Mouse (Mus musculus): ENCODE results near the gene Cela2a. TPM values are rescaled to one million over a fixed set of nuclear protein-coding genes. Genes with fewer than 3 reads are reported as not detected.

Gene Cela2a
- not detected for total RNA-seq (2022)

- no peak for DNase-seq (ENCODE audit: low spot score in 2 of 2)
Measured at GRCm38 (mm10) chr4:141826060-141826459, at the start of gene Cela2a. Gene Cela2a (minus strand): TSS chr4:141826160.

DNA sequence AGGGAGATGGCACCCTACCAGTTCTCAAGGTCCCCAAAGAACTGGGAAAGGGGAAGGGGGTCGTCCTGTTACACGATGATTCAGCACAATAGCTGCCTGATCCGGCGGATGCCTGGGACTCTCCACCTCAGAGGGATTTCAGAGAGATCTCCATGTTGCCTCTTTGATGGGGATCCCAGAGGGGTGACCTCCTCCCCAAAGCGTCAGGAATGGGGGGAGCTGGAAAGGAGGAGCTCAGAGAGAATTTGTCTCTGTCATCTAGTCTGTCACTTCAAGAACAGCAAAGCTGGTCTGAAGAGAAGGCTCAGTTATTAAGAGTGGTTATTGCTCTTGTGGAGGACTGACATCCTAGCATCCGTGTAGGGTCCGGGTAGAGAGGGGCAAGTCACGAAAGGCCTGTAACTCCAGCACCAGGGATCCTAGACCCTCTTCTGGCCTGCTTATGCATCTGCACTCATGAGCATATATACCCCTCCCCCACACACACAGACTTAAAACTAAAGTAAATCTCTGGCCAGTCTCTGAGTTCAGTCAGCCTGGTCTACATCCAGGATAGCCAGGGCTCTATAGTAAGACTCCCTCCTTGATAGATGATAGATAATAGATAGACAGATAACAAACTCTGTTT, 49.6 kb upstream of the Cela2a start:
- DNase-seq (ENCODE audit: low spot score in 2 of 2): no peak

DNA sequence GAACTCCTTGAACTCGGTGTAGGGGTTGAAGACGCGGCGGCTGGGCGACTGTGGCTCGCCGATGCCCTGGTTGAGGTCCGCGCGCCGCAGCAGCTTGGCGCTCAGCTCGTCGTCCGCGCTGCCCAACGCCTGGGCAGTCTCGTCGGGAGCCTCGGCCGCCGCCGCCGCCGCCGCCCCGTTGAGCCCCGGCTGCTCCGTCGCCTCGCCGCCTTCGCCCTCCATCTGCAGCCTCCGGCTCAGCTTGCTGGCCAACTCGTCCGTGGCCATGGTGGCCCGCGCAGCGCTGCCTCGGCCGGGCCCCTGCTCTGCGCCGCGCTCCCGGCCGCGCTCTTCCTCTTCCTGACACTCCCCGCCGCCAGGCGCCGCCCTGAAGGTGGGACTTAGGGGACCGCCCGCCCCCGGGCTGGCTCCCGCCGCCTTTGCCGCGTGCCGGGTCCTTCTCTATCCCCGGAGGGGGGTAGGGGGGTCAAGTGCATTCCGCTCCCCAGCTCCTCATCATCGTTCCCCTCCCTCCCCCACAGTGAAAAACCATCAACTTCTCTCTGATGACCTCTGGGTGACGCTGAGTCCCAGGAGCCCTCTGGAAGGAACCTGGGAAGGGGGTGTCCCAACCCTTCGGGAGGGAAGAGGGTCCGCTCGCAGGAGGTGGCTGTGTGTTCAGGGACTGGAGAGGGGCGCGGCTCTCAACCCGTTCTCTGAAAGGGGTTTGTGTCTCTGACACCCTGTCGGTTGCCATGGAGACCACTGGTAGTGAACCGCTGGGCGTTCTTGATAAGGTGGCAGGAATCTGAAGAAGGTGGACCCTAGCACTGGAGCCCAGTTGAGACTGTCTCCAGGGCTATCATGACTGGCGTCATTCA, 48.9 kb upstream of the Cela2a start, which contains the start of gene Efhd2:
Gene Efhd2, minus strand, starts transcription at position 320 of the 860 bp plus-strand sequence.
- DNase-seq (ENCODE audit: low spot score in 2 of 2): peak; percentile 50 to 58

DNA sequence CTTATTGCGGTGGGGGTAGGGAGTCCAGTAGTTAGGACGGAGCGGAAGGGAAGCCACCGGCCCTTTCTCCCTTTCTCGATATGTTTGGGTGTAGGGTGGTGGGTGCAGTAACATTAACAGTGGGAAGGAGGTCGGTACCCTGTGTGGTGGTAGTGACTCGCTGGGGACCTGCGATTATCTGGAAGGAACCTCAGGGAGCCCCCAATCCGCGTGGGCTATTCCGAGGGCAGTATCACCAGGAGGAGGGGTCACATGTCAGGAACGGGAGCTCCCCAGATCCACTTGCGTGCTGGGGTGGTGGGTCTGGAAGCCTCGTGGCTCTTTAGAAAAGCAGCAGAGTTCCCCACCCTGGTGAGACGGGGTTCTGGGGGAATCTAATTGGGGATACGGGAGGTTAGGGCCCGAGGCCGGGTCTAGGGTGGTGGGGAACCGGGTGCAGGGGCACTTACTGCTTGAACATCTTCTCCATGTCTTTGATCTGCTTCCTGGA, 48.2 kb upstream of the Cela2a start:
- DNase-seq (ENCODE audit: low spot score in 2 of 2): no peak

- no peak for DNase-seq (ENCODE audit: low spot score in 2 of 2)
Measured at GRCm38 (mm10) chr4:141872977-141873376, 47.0 kb upstream of the Cela2a start.

DNA sequence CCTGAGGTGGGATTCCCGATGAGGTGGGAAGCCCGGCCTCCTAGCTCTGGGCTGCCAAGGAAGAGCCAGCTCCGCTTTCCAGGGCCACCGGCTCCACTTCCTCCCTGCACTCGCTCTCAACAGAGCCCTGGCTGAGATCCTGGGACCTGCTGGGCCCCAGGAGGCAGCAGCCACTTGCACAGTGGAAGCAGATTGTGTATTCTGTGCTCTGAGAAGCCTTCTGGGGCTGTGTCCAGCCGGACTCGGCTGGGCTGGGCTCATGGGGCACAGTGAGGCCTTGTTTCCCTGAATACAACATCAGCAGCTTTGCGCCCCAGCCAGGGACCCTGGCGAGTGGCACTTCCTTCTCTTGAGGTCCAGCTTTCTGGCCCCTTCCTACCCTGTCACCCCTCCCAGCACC, 45.9 kb upstream of the Cela2a start:
- no peak for DNase-seq (ENCODE audit: low spot score in 2 of 2)

- DNase-seq (ENCODE audit: low spot score in 2 of 2): no peak
Measured at GRCm38 (mm10) chr4:141871333-141871725, 45.4 kb upstream of the Cela2a start.

- DNase-seq (ENCODE audit: low spot score in 2 of 2): no peak
Measured at GRCm38 (mm10) chr4:141870666-141871332, 44.8 kb upstream of the Cela2a start.

GRCm38 (mm10) chr4:141869436-141870215, 43.7 kb upstream of the Cela2a start:
- no peak for DNase-seq (ENCODE audit: low spot score in 2 of 2)

- DNase-seq (ENCODE audit: low spot score in 2 of 2): no peak
Measured at GRCm38 (mm10) chr4:141868051-141868450, 42.1 kb upstream of the Cela2a start.

DNA sequence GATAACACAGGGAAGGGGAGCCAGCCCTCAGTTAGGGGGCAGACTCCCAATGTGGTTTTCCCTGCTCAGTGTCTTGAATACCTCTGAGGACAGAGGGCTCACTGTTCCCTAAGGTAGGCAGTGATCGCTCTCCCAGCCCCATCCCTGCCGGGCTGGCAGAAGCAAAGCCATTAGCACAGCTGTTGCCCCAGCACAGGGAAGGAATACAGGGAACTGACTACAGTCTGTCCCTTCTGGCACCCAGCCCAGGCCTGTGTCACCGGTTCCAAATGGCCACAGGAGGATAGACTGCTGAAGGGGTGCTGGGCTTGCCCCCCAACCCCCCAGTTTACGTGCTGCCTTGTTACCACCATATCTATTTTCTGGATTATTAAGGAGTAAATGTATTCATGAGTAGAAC, 41.5 kb upstream of the Cela2a start:
- DNase-seq (ENCODE audit: low spot score in 2 of 2): no peak

DNA sequence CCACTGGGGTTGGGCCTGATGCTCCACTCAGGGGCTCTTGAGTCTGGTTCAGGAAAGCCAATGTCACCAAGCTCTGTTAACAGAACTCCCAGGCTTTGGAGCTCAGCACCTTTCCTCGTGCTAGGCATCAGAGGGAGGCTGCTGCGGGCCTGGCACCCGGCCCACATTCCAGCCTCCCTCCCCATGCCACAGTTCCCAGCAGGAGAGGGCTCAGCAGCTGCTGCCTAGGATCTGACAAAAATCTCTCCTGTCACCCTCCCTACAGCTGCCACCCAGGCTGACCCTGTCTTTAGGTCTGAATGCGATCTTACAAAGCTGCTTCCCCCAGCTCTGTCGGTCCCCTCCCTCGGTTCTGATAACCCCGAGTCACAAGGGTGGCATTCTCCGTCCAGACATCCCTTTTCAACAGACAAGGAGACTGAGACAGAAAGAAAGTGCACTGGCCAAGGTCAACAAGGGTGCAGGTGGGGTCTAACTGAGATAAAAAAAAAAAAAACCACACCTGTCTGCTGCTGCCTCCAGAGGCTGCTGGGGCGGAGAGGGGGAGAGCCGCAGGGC, 41.1 kb upstream of the Cela2a start:
- no peak for DNase-seq (ENCODE audit: low spot score in 2 of 2)

DNA sequence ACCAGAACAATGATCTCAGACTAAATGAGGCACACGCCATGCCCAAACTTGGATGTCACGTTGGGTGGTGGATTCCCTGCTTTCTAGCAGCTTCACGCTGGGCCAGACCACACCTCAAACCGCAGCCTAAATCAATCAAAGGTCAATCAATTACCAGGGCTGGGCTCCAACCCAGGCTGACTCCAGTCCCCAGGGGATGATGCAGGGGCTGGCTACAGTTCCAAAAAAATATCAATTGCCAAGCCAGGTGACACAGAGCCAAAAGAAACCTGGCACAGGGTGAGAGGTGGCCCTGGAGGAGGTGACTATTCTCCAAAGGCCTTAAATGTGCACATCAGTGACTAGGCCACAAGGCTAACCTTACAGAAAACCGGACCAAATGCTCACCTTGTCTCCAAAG, 39.6 kb upstream of the Cela2a start:
- DNase-seq (ENCODE audit: low spot score in 2 of 2): no peak

- no peak for DNase-seq (ENCODE audit: low spot score in 2 of 2)
Measured at GRCm38 (mm10) chr4:141865006-141865405, 39.0 kb upstream of the Cela2a start.

GRCm38 (mm10) chr4:141864506-141864905, 38.5 kb upstream of the Cela2a start:
- no peak for DNase-seq (ENCODE audit: low spot score in 2 of 2)

GRCm38 (mm10) chr4:141863726-141864280, 37.8 kb upstream of the Cela2a start:
- DNase-seq (ENCODE audit: low spot score in 2 of 2): no peak

DNA sequence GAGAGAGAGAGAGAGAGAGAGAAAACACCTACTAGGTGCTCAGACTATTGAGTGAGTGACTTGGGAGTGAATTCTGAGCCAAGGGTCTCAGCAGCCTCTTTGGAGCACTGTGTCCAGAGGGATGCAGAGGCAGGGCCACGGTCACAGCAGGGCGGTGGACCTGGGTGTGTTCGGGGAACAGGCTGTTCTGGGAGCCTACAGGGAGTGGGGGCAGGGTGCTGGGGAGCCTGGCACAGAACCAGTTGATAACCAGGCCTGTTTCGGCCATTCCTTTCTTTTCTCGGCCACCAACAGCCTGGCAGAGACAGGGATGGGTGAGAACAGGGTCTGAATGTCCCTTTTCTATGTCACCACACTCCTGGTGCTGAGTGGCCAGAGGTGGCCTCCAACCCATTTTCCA, 36.9 kb upstream of the Cela2a start:
- DNase-seq (ENCODE audit: low spot score in 2 of 2): no peak

GRCm38 (mm10) chr4:141861591-141862295, 35.8 kb upstream of the Cela2a start:
- no peak for DNase-seq (ENCODE audit: low spot score in 2 of 2)

GRCm38 (mm10) chr4:141860246-141860841, 34.4 kb upstream of the Cela2a start:
- no peak for DNase-seq (ENCODE audit: low spot score in 2 of 2)

- no peak for DNase-seq (ENCODE audit: low spot score in 2 of 2)
Measured at GRCm38 (mm10) chr4:141859351-141859750, 33.4 kb upstream of the Cela2a start.

Data from gastrocnemius, adult 8-10 months (tissue).